Mouse (Mus musculus) stomach, embryonic 14.5 days (tissue): ENCODE data around the gene Srbd1. TPM values are rescaled to one million over a fixed set of nuclear protein-coding genes. Genes with fewer than 3 reads are reported as not detected.

Source experiments
- ATAC-seq: fragments of 200-750 bp; cut with Nextera tagmentation; 2 replicates; pipeline ENCODE4 v1.8.0; 2017; ENCODE audit warnings: low read depth, moderate TSS enrichment; ENCODE audit not compliant: insufficient number of reproducible peaks, insufficient read depth, low FRiP score
- H3K27ac ChIP-seq: fragments of 300-500 bp; sonication (generic); 2 replicates; pipeline ENCODE4 v1.5.1; 2014; ENCODE audit warnings: mild to moderate bottlenecking, low read length, moderate library complexity, mixed read lengths
- H3K27me3 ChIP-seq: fragments of 300-500 bp; sonication (generic); 2 replicates; pipeline ENCODE4 v1.6.1; 2014; ENCODE audit warnings: low read length, control low read depth, mixed read lengths; ENCODE audit not compliant: control insufficient read depth, insufficient read depth
- H3K36me3 ChIP-seq: fragments of 300-500 bp; sonication (generic); 2 replicates; pipeline ENCODE4 v1.6.1; 2014; ENCODE audit warnings: mild to moderate bottlenecking, control low read depth, low read length, moderate library complexity, mixed read lengths; ENCODE audit not compliant: control insufficient read depth, insufficient read depth
- H3K4me1 ChIP-seq: fragments of 300-500 bp; sonication (generic); 2 replicates; pipeline ENCODE4 v1.6.1; 2014; ENCODE audit warnings: low read length, control low read depth, mixed read lengths; ENCODE audit not compliant: control insufficient read depth, insufficient read depth
- H3K4me2 ChIP-seq: fragments of 300-500 bp; sonication (generic); replicated peaks from 2 replicates; pipeline ENCODE4 v1.6.1; 2014; ENCODE audit warnings: low read depth, low read length, control low read depth
- H3K4me3 ChIP-seq: fragments of 300-500 bp; sonication (generic); 2 replicates; pipeline ENCODE4 v1.5.1; 2014; ENCODE audit warnings: low read depth, low read length, control low read depth
- H3K9ac ChIP-seq: fragments of 300-500 bp; sonication (generic); replicated peaks from 2 replicates; pipeline ENCODE4 v1.6.1; 2014; ENCODE audit warnings: low read depth, mild to moderate bottlenecking, control low read depth, low read length, moderate library complexity, mixed read lengths
- H3K9me3 ChIP-seq: fragments of 300-500 bp; sonication (generic); 2 replicates; pipeline ENCODE4 v1.6.1; 2016; ENCODE audit warnings: low read depth, low read length, control low read depth; ENCODE audit not compliant: control insufficient read depth
- WGBS: fragments of 180-500 bp; shearing (Covaris S2); extraction: QIAGEN DNeasy Blood & Tissue Kit; methylation state at CpG from one replicate; pipeline ENCODE4 v1.1.7; 2014; 5-methylcytosine and 5-hydroxymethylcytosine counted together
- polyA plus RNA-seq: library from polyadenylated mRNA; unstranded; fragments of >200 nt; fragmentation: Nextera tagmentation; extraction: Ambion mirVana; gene quantifications from 2 replicates; pipeline ENCODE4 v1.2.1, GENCODE M21; 2014

The Srbd1 gene
- polyA plus RNA-seq, 1 experiment from 2014 or later, result 10.7 TPM

DNA sequence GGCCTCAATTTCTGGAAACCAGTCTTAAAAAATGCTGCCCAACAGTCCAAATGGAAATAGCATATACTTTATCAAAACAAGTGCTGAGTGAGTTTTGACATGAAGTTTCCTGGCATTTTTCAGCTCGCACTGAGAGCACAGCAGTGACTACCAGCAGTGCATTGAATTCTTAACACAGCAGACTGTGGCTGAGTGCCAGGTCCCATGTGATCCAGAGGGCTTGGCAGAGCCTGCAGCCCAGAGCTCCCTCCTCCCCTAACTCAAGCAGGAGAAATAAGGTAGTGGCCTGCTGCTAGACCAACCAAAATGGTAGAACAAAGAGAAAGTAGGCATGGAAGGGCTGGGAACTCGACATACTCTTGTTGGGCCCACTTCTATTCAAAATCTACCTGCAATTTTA, 149.2 kb downstream of the Srbd1 start:
- 62% methylated on average over 2 of the region's 2 CpGs for WGBS
- Histone ChIP-seq H3K27ac (no peak overlapping the region), H3K4me3 (no peak overlapping the region), H3K4me1 (0 out of 2 replicates have a peak, but pooled peaks cover 2% of the 10 kb centered on the region), H3K4me2 (no peak overlapping the region), H3K9me3 (0 out of 2 replicates have a peak, but pooled peaks cover 3% of the 10 kb centered on the region), H3K36me3 (peaks cover 3% of the 10 kb centered on the region; the same call in 1 of the 2 replicates), H3K27me3 (no peaks in the 10 kb centered on the region), H3K9ac (no peak overlapping the region)
- ATAC-seq, result no peak

DNA sequence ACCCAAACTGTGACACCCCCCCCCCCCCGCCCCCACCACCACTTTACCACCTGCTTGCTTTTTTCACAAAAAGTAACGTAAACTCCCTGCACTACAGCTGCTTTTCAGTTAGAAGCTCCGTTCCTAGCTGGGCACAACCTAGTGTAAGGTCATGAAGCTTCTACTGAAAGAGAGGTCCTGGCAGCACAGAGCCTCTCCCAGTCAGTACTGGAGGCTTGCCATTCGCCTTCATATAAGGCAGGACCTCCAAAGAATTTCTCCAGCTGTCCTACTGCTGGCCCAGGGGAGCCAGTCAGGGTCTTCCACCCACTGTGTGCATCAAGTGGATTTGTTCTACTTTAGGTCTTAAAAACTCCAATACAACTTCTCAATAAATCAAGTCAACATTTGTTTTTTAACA, 149.9 kb downstream of the Srbd1 start:
- Histone ChIP-seq H3K27ac (no peak overlapping the region), H3K9ac (no peak overlapping the region), H3K9me3 (0 out of 2 replicates have a peak, but pooled peaks cover 3% of the 10 kb centered on the region), H3K4me3 (no peak overlapping the region), H3K4me1 (0 out of 2 replicates have a peak, but pooled peaks cover 2% of the 10 kb centered on the region), H3K36me3 (peaks cover 2% of the 10 kb centered on the region; the same call in 1 of the 2 replicates), H3K27me3 (no peaks in the 10 kb centered on the region), H3K4me2 (no peak overlapping the region)
- 75% methylated on average over 4 of the region's 4 CpGs for WGBS
- no peak for ATAC-seq

DNA sequence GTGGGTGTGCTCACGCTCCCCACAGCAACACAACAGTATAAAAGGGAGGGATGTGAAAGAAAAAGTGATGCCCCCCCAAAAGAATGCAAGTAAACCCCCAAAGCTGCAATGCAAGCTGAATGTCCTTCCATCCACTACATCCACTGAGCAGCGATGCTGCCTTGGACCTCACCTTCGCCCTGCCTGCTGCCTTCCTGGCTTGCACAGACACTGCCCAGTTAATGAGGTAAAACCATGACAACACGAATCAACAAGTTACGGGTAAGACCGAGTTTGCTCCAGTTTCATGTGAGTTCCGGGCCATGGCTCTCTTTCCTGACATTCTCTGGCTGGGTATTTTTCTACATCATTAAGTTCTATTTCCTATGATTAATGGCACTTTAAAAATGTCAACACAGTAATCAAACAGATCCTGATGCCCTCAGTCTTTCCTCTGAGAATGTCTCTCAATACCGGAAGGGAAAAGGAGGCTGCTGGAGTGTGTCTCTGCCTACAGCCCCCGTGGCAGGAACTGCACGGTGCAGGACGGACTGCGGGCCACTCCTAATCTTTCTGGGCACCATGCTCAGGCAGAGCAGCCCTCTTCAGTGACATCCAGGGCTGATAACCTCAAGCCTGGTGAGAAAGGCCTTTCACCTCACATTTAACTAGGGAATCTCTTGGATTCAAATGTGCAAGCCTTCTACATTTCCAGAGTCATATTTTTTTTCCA, 155.8 kb downstream of the Srbd1 start:
- Histone ChIP-seq H3K4me3 (no peak overlapping the region), H3K4me1 (0 out of 2 replicates have a peak, but pooled peaks cover 2% of the 10 kb centered on the region), H3K36me3 (no peaks in the 10 kb centered on the region), H3K4me2 (no peak overlapping the region), H3K27me3 (no peaks in the 10 kb centered on the region), H3K9ac (no peak overlapping the region), H3K27ac (no peak overlapping the region), H3K9me3 (no peaks in the 10 kb centered on the region)
- WGBS, result 50% methylated on average over 12 of the region's 12 CpGs
- ATAC-seq, result peak; percentile 33; the same call in 1 of the 2 replicates

DNA sequence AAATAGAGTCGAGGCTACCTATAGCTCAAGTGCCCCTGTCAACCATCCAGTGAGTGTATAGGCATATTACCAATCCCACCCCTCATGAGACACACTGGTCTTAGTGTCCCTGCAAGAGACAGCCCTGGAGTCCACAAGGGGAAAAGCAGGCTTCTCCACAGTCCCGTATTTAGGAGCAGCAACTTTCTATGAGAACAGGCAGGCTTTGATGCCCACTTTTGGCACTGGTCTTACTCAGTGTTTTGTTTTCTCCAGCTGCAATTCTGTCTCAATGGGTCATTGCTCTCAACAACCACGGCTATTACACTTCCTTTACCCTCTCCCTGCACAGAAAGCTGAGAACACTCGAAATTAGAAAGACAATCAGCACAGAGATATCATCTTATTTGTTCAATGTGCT, 157.4 kb downstream of the Srbd1 start:
- Histone ChIP-seq H3K9me3 (no peaks in the 10 kb centered on the region), H3K27ac (no peak overlapping the region), H3K9ac (no peak overlapping the region), H3K4me3 (no peak overlapping the region), H3K4me1 (0 out of 2 replicates have a peak, but pooled peaks cover 2% of the 10 kb centered on the region), H3K27me3 (no peaks in the 10 kb centered on the region), H3K4me2 (no peak overlapping the region), H3K36me3 (no peaks in the 10 kb centered on the region)
- WGBS, result 69% methylated on average over 4 of the region's 4 CpGs
- no peak for ATAC-seq

DNA sequence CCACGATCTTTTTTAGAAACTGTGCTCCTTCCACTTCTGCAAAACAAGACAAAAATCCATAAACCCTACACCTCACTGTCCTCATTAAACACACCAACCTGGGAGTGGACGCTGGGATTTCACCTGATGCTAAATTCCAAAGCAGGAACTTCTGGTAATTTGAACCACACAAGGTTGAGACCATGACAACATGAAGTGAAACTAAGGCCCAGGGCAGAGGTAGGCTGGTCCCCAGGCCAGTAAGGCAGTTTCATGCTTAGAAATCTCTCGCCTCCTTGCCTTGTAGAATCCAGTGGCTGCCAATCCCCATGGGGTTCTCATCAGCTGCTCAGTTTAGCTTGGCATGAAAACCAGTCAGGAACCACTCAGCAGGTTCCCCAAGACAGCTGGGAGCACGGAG, 158.4 kb downstream of the Srbd1 start:
- WGBS, result 72% methylated on average over 4 of the region's 4 CpGs
- Histone ChIP-seq H3K4me3 (no peak overlapping the region), H3K36me3 (no peaks in the 10 kb centered on the region), H3K27me3 (no peaks in the 10 kb centered on the region), H3K27ac (no peak overlapping the region), H3K4me1 (0 out of 2 replicates have a peak, but pooled peaks cover 2% of the 10 kb centered on the region), H3K9ac (no peak overlapping the region), H3K9me3 (peaks cover 3% of the 10 kb centered on the region; the same call in 1 of the 2 replicates), H3K4me2 (no peak overlapping the region)
- no peak for ATAC-seq

DNA sequence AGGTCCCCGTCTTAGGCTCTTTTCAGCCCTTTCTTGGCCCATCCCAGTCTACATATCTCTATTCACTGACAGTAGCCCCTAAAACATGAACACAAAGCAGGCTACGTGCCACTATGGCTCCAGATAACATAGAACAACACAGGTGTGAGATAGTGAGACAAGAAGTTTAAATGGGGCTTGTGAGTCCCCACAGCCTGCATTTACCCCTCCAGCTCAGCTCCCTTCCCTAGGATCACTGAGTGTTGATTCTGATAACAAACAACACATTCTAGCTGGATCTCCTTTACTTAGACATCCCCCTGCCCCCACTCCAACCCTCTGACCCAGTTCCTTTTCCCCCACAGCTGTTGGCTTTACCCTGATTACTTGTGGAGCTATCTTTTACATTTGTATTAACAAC, 158.8 kb downstream of the Srbd1 start:
- Histone ChIP-seq H3K4me2 (no peak overlapping the region), H3K9ac (no peak overlapping the region), H3K4me3 (no peak overlapping the region), H3K9me3 (peaks cover 3% of the 10 kb centered on the region; the same call in 1 of the 2 replicates), H3K4me1 (0 out of 2 replicates have a peak, but pooled peaks cover 2% of the 10 kb centered on the region), H3K27ac (no peak overlapping the region), H3K36me3 (no peaks in the 10 kb centered on the region), H3K27me3 (no peaks in the 10 kb centered on the region)
- ATAC-seq, result no peak
- 82% methylated on average over 2 of the region's 2 CpGs for WGBS

DNA sequence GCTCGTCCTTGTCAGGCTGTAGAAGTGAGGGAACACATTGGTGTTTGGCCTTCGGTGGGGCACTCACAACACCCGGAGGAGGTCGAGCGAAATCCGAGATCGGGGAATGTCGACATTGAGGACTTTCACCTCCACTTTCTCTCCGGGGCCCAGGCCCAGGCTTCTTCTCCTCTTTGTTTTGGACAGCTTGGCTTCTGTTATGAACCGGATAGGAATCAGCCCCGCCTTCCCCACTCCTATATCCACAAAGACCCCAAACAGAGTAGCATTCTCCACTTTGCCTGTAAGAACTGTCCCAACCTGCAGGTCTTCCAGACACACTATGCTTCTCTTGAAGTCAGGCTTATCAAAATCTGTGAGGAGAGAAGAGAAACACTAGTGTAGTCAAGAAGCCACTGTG, 159.8 kb downstream of the Srbd1 start:
- Histone ChIP-seq H3K36me3 (no peaks in the 10 kb centered on the region), H3K27me3 (no peaks in the 10 kb centered on the region), H3K27ac (no peak overlapping the region), H3K9ac (no peak overlapping the region), H3K4me2 (no peak overlapping the region), H3K9me3 (peaks cover 3% of the 10 kb centered on the region; the same call in 1 of the 2 replicates), H3K4me1 (0 out of 2 replicates have a peak, but pooled peaks cover 2% of the 10 kb centered on the region), H3K4me3 (no peak overlapping the region)
- ATAC-seq, result no peak
- 67% methylated on average over 11 of the region's 11 CpGs for WGBS

DNA sequence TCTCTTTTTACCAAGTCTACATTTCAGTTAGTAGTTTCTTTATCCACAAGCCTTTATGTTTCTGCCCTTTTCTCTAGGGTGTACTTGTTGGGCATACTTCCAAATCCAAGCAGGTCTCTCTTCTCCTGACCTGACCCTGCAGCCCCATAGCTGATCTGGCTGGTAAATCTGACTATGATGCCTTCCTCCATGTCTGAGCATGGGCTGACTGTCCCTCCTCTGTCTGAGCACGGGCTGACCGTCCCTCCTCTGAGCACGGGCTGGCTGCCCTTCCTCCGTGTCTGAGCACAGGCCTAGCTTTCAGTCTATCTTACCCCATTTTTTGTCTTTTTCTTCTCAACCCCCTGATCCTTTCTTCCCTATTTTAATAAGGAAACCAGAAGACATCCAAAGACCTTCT, 162.7 kb downstream of the Srbd1 start:
- ATAC-seq, result no peak
- no peak overlapping the region for H3K9ac ChIP-seq
- no peaks in the 10 kb centered on the region for H3K36me3 ChIP-seq
- H3K9me3 ChIP-seq, result peaks cover 3% of the 10 kb centered on the region; the same call in 1 of the 2 replicates
- no peak overlapping the region for H3K4me2 ChIP-seq
- 94% methylated on average over 4 of the region's 4 CpGs for WGBS
- peaks cover 8% of the 10 kb centered on the region; the same call in 1 of the 2 replicates for H3K4me1 ChIP-seq
- no peak overlapping the region for H3K27ac ChIP-seq
- no peaks in the 10 kb centered on the region for H3K27me3 ChIP-seq
- H3K4me3 ChIP-seq, result no peak overlapping the region
